Mouse (Mus musculus): ENCODE results near the gene Gimap1. TPM values are rescaled to one million over a fixed set of nuclear protein-coding genes. Genes with fewer than 3 reads are reported as not detected.

Gene Gimap1
- 6.3 and 6.7 TPM in 2 replicates for polyA plus RNA-seq (2014; fragmentation: Nextera tagmentation; extraction: Ambion mirVana)

DNA sequence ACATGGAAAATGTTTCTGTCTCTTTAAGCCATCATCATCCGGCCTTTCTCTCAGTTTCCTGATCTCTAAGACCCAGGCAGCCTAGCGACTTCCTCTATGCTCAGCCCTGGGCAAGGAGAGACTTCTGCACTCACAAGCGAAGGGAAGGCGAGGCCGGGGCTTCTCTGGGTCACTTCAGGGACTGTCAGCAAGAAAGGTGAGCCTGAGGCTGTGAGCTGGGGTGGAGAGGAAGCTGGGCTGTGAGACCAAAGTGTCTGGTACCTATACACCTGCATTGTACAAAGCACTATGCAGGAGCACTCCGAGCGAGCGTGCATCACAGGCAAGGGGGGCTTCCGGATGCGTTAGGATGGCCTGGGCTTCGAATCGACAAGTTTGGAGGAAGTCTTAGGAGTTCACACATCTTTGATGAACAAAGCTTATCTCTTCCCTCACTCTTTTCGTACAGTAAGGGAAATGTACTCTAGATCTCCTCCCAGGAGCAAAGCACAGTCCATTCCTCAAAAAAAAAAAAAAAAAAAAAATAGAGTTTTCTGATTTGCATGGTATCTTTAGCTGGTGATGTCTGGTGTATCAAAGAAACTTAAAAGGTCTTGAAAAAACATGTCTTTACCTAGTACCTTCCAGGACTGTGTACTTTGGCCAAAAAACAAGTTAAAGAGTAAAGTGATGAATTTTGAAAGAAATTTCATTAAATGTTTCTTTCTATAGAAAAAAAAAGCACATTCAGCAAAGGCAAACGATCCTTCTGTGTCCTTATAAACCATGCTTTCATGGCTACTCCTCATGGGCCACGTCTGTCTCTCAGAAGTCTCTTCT is at the start of gene Gimap1:
TSS of gene Gimap1 (plus strand) at position 94 of the 819 bp plus-strand sequence.
- Histone ChIP-seq H3K36me3 (ENCODE audit: control insufficient read depth, insufficient read depth, low read length) (no peaks in the 10 kb centered on the region), H3K27ac (replicated peaks; ENCODE audit: low read depth, low read length) (no peak within 1 kb of the TSS), H3K4me2 (ENCODE audit: low read depth, severe bottlenecking) (no peak within 1 kb of the TSS), H3K9me3 (ENCODE audit: control insufficient read depth, low read length) (no peaks in the 10 kb centered on the region), H3K9ac (ENCODE audit: low read length) (no peak within 1 kb of the TSS), H3K27me3 (ENCODE audit: control insufficient read depth, insufficient read depth, low read length) (peaks cover 20% of the 10 kb centered on the region), H3K4me1 (ENCODE audit: control insufficient read depth, insufficient read depth, low read length) (peaks cover 5% of the 10 kb centered on the region; the same call in 1 of the 2 replicates), H3K4me3 (ENCODE audit: low read depth, low read length) (no peak within 1 kb of the TSS)
- DNase-seq (ENCODE audit: low spot score) = no peak
- no peak for ATAC-seq (ENCODE audit: insufficient number of reproducible peaks, low FRiP score, low TSS enrichment, low read depth)
- 82% methylated on average over 15 of the region's 15 CpGs for WGBS

DNA sequence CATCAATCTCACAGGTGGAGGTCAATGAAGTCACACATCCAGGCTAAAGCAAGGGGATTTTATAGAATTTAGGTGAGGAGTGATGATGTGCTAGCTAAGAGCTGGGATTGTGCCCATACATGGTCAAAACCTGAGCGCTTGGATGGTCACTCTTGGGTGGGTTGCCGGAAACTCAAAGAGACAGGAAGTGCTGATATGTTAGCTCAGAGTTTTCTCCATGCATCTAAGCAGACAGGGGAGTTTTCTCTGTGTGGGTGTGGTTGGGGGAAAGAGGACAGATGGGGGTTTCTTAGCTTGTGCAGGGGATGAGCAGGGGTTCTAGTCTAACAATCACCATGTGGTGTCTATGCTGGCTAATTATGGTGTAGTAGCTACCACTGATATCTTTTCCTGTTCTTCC is 49.5 kb upstream of the Gimap1 start:
- no peak overlapping the region for H3K9ac ChIP-seq (ENCODE audit: low read length)
- H3K9me3 ChIP-seq (ENCODE audit: control insufficient read depth, low read length) = no peaks in the 10 kb centered on the region
- no peaks in the 10 kb centered on the region for H3K4me1 ChIP-seq (ENCODE audit: control insufficient read depth, insufficient read depth, low read length)
- 84% methylated on average over 2 of the region's 2 CpGs for WGBS
- no peak overlapping the region for H3K4me3 ChIP-seq (ENCODE audit: low read depth, low read length)
- no peak overlapping the region for H3K27ac ChIP-seq (replicated peaks; ENCODE audit: low read depth, low read length)
- DNase-seq (ENCODE audit: low spot score) (no peak), ATAC-seq (ENCODE audit: insufficient number of reproducible peaks, low FRiP score, low TSS enrichment, low read depth) (no peak)
- H3K36me3 ChIP-seq (ENCODE audit: control insufficient read depth, insufficient read depth, low read length) = no peaks in the 10 kb centered on the region
- H3K27me3 ChIP-seq (ENCODE audit: control insufficient read depth, insufficient read depth, low read length) = no peaks in the 10 kb centered on the region
- no peak overlapping the region for H3K4me2 ChIP-seq (ENCODE audit: low read depth, severe bottlenecking)

DNA sequence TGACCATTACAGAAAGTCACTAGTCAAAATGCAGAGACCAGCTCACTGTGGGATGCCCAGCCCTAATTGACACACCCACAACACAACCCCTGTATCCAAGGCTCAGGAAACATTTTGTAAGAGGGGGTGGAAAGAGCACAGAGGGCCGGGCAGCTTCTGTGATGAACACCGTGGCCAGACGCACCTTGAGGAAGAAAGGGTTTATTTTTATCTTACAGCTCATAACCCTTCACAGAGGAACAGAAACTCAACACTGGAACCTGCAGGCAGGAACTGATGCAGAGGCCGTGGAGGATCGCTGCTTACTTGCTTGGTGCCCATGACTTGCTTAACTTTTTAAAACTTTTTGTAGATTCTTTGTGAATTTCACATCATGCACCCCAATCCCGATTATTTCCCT is 45.9 kb upstream of the Gimap1 start:
- Histone ChIP-seq H3K4me1 (ENCODE audit: control insufficient read depth, insufficient read depth, low read length) (no peaks in the 10 kb centered on the region), H3K36me3 (ENCODE audit: control insufficient read depth, insufficient read depth, low read length) (no peaks in the 10 kb centered on the region), H3K27ac (replicated peaks; ENCODE audit: low read depth, low read length) (no peak overlapping the region), H3K9ac (ENCODE audit: low read length) (no peak overlapping the region), H3K4me2 (ENCODE audit: low read depth, severe bottlenecking) (no peak overlapping the region), H3K27me3 (ENCODE audit: control insufficient read depth, insufficient read depth, low read length) (no peaks in the 10 kb centered on the region), H3K9me3 (ENCODE audit: control insufficient read depth, low read length) (no peaks in the 10 kb centered on the region), H3K4me3 (ENCODE audit: low read depth, low read length) (no peak overlapping the region)
- ATAC-seq (ENCODE audit: insufficient number of reproducible peaks, low FRiP score, low TSS enrichment, low read depth) = no peak
- WGBS = 90% methylated on average over 6 of the region's 6 CpGs
- DNase-seq (ENCODE audit: low spot score) = no peak

DNA sequence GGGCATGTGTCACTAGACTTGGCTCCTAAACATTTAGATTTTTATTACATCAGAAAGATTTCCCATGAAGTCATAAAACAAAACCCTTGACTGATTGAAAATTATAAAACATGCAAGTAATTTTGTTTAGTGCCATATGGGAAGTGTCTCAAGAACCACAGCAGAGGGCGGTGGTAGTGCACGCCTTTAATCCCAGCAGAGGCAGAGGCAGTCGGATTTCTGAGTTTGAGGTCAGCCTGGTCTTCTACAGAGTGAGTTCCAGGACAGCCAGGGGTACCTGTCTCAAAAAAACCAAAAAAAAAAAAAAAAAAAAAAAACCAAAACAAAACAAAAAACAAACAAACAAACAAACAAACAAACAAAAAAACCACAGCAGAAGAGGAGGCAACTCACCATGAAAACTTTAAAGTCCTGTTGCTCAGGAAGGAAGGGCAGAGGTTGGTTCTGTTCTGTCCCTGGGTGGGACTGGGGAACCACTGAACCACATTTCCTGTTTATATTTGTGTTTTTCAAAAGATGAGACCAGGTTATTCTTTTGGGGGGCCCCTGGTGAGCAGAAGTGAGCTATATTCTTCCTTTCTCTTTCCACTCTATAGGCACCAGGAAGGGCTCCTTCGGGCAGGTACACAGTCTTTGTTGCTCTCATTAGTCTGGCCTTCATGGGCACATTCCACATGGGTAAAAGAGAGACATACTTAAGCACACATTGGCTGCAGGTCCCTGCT is 41.9 kb upstream of the Gimap1 start:
- Histone ChIP-seq H3K4me2 (ENCODE audit: low read depth, severe bottlenecking) (no peak overlapping the region), H3K4me1 (ENCODE audit: control insufficient read depth, insufficient read depth, low read length) (no peaks in the 10 kb centered on the region), H3K36me3 (ENCODE audit: control insufficient read depth, insufficient read depth, low read length) (no peaks in the 10 kb centered on the region), H3K9me3 (ENCODE audit: control insufficient read depth, low read length) (no peaks in the 10 kb centered on the region), H3K9ac (ENCODE audit: low read length) (no peak overlapping the region), H3K27ac (replicated peaks; ENCODE audit: low read depth, low read length) (no peak overlapping the region), H3K27me3 (ENCODE audit: control insufficient read depth, insufficient read depth, low read length) (no peaks in the 10 kb centered on the region), H3K4me3 (ENCODE audit: low read depth, low read length) (no peak overlapping the region)
- ATAC-seq (ENCODE audit: insufficient number of reproducible peaks, low FRiP score, low TSS enrichment, low read depth) = no peak
- no peak for DNase-seq (ENCODE audit: low spot score)
- 80% methylated on average over 4 of the region's 4 CpGs for WGBS

DNA sequence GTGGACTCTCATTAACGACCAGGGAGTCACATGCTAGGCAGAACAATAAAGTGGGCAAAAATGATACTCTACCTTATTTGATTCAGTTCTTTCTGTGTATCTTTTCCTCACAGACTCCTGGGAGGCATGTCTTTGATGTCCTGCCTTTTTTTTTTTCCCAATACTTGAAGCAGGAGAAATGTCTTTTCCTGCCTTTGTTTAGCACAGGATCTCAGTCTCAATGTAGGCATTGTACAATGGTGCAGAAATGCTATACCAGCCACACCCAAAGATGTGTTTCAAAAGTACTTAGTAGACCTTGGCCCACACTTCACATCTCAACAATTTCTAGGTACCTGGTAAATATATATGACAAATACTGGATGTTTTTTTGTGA is 41.3 kb upstream of the Gimap1 start:
- no peak overlapping the region for H3K4me2 ChIP-seq (ENCODE audit: low read depth, severe bottlenecking)
- no peak for DNase-seq (ENCODE audit: low spot score)
- H3K4me1 ChIP-seq (ENCODE audit: control insufficient read depth, insufficient read depth, low read length) = no peaks in the 10 kb centered on the region
- H3K9ac ChIP-seq (ENCODE audit: low read length) = no peak overlapping the region
- no peak for ATAC-seq (ENCODE audit: insufficient number of reproducible peaks, low FRiP score, low TSS enrichment, low read depth)
- H3K4me3 ChIP-seq (ENCODE audit: low read depth, low read length) = no peak overlapping the region
- 57% methylated on average over 1 of the region's 1 CpGs for WGBS
- H3K27ac ChIP-seq (replicated peaks; ENCODE audit: low read depth, low read length) = no peak overlapping the region
- H3K27me3 ChIP-seq (ENCODE audit: control insufficient read depth, insufficient read depth, low read length) = no peaks in the 10 kb centered on the region
- H3K9me3 ChIP-seq (ENCODE audit: control insufficient read depth, low read length) = no peaks in the 10 kb centered on the region
- H3K36me3 ChIP-seq (ENCODE audit: control insufficient read depth, insufficient read depth, low read length) = no peaks in the 10 kb centered on the region

DNA sequence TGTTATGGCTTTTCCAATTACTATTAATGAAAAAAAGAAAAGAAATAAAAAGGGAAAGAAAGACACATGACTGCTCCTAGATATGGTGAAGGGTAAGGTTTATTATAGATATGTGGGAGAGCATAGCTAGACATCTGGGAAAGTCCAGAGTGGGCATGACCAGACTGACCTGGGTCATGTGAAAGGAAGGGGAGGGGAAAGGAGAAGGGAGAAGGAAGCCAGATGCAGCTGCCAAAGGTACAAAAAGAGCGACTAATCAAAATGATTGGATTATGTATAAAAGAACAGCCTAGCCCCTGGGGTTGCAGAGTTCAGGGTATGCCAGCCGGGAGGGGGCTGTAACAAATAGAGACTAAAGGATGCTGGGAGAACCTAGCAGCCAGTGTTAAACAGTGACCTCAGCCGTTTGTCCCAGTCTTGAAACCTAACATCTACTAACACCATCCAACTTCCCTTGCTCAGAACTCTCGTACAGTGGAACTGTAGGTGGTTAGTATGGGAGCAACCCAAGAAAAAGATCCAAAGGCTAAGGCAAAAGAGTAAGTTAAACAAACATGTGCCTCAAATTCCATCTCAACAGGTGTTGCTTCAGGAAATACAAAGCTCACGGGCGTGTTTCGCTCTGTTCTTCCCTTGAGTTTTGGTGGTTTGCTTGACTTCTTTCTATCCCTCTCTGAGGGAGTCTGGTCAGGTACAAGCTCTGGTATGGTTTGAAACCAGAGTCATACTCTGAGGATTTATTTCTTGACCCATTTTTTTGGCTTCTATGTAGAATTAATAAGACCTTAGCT is 40.6 kb upstream of the Gimap1 start:
- Histone ChIP-seq H3K9me3 (ENCODE audit: control insufficient read depth, low read length) (no peaks in the 10 kb centered on the region), H3K9ac (ENCODE audit: low read length) (no peak overlapping the region), H3K36me3 (ENCODE audit: control insufficient read depth, insufficient read depth, low read length) (no peaks in the 10 kb centered on the region), H3K4me2 (ENCODE audit: low read depth, severe bottlenecking) (no peak overlapping the region), H3K27me3 (ENCODE audit: control insufficient read depth, insufficient read depth, low read length) (no peaks in the 10 kb centered on the region), H3K27ac (replicated peaks; ENCODE audit: low read depth, low read length) (no peak overlapping the region), H3K4me1 (ENCODE audit: control insufficient read depth, insufficient read depth, low read length) (no peaks in the 10 kb centered on the region), H3K4me3 (ENCODE audit: low read depth, low read length) (no peak overlapping the region)
- 83% methylated on average over 7 of the region's 7 CpGs for WGBS
- ATAC-seq (ENCODE audit: insufficient number of reproducible peaks, low FRiP score, low TSS enrichment, low read depth) = no peak
- DNase-seq (ENCODE audit: low spot score) = no peak

DNA sequence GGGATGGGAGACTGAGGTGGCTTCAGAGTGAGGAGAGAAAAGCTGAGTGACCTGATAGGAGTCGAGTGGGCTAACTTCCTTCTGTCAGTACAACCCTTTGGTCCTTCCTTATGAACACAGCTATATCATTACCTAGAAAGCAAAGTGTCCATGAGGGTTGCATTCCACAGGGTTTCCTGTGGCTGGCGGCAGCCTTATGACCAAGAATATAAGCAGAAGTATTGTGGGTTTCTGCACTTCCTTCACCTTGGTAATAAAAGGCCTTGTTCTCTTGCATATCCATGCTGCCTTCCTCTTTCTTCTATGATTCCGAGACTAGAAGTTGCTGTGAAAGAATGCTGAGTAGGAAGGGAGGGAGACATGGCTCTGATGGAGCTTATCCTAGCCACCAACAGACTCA is 40.0 kb upstream of the Gimap1 start:
- Histone ChIP-seq H3K9me3 (ENCODE audit: control insufficient read depth, low read length) (no peaks in the 10 kb centered on the region), H3K9ac (ENCODE audit: low read length) (no peak overlapping the region), H3K27ac (replicated peaks; ENCODE audit: low read depth, low read length) (no peak overlapping the region), H3K4me3 (ENCODE audit: low read depth, low read length) (no peak overlapping the region), H3K27me3 (ENCODE audit: control insufficient read depth, insufficient read depth, low read length) (no peaks in the 10 kb centered on the region), H3K4me2 (ENCODE audit: low read depth, severe bottlenecking) (no peak overlapping the region), H3K36me3 (ENCODE audit: control insufficient read depth, insufficient read depth, low read length) (no peaks in the 10 kb centered on the region), H3K4me1 (ENCODE audit: control insufficient read depth, insufficient read depth, low read length) (no peaks in the 10 kb centered on the region)
- ATAC-seq (ENCODE audit: insufficient number of reproducible peaks, low FRiP score, low TSS enrichment, low read depth) = no peak
- no peak for DNase-seq (ENCODE audit: low spot score)
- 83% methylated on average over 3 of the region's 3 CpGs for WGBS

DNA sequence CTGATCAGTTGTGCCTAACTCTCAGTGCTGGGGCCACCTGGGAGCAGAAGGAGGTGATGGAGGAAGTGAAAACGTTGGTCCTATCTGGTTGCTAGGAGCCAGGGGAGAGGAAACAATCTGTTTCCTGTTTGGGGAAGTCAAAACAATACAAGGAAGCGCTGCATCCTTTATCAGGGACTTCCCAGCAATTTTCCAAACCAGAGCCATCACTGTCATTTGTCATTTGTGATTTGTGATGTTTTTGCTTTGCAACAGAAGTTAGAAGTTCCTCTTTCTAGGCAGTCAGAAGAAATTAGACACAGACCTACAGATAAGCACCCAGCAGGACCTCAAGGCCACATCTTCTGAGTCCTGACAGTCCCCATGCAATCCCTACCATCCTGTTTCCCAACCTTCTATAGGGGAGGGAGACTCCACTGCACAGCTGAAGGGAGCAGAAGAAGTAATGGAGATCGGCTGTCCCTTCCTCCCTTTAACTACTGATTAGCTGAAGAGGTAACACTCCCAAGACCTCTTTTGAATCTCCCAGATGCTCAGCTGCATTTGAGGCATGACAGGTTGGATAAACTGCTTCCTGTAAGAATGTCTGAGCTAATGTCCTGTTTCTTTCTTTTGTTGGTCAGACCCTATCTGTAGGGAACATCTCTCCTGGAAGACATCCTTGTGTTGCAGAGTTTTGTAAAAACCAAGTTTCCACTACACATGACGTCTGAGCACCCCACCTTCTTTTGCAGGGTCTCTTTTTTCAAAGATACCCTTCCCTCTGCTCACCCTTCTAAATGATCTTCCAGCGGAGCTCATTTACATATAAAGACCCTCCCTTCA is 38.4 kb upstream of the Gimap1 start:
- DNase-seq (ENCODE audit: low spot score) = no peak
- 52% methylated on average over 5 of the region's 5 CpGs for WGBS
- no peaks in the 10 kb centered on the region for H3K4me1 ChIP-seq (ENCODE audit: control insufficient read depth, insufficient read depth, low read length)
- no peak overlapping the region for H3K4me2 ChIP-seq (ENCODE audit: low read depth, severe bottlenecking)
- H3K27ac ChIP-seq (replicated peaks; ENCODE audit: low read depth, low read length) = no peak overlapping the region
- no peaks in the 10 kb centered on the region for H3K36me3 ChIP-seq (ENCODE audit: control insufficient read depth, insufficient read depth, low read length)
- ATAC-seq (ENCODE audit: insufficient number of reproducible peaks, low FRiP score, low TSS enrichment, low read depth) = no peak
- no peaks in the 10 kb centered on the region for H3K9me3 ChIP-seq (ENCODE audit: control insufficient read depth, low read length)
- no peaks in the 10 kb centered on the region for H3K27me3 ChIP-seq (ENCODE audit: control insufficient read depth, insufficient read depth, low read length)
- no peak overlapping the region for H3K4me3 ChIP-seq (ENCODE audit: low read depth, low read length)
- no peak overlapping the region for H3K9ac ChIP-seq (ENCODE audit: low read length)

Data from limb, embryonic 11.5 days (tissue).